Mouse (Mus musculus) retina, postnatal 1 day (tissue): ENCODE data around the gene Gm10097.

ENCODE experiments used
- DNase-seq: peaks from one replicate; pipeline ENCODE4 v3.0.0-alpha.2; 2012

Gm10097 gene

GRCm38 (mm10) chr10:5086329-5086728 lies 17.3 kb downstream of the Gm10097 start:
- DNase-seq = no peak

- no peak for DNase-seq
These were observed 18.3 kb downstream of the Gm10097 start for GRCm38 (mm10) chr10:5087336-5087735.

GRCm38 (mm10) chr10:5089133-5089532 lies 20.1 kb downstream of the Gm10097 start:
- DNase-seq = no peak

GRCm38 (mm10) chr10:5096996-5097753 lies 28.2 kb downstream of the Gm10097 start:
- DNase-seq = no peak

GRCm38 (mm10) chr10:5097754-5098137 lies 28.8 kb downstream of the Gm10097 start:
- DNase-seq = no peak

- no peak for DNase-seq
These were observed 41.8 kb downstream of the Gm10097 start for GRCm38 (mm10) chr10:5110773-5111172.

- no peak for DNase-seq
These were observed 47.2 kb downstream of the Gm10097 start for GRCm38 (mm10) chr10:5116155-5116554.

GRCm38 (mm10) chr10:5116720-5117119 lies 47.7 kb downstream of the Gm10097 start:
- DNase-seq = no peak
